In genomic region chr3:88567892-88568291, GRCm38 (mm10) we compare ENCODE assay signal across 23 mouse cellular contexts. TPM values are rescaled to one million over a fixed set of nuclear protein-coding genes. Genes with fewer than 3 reads are reported as not detected.
A peak's percentile ranks its signal among the peaks of the same experiment; 100 is the strongest.
DNase-seq lines count a peak whose midpoint lies in the region; ATAC-seq and TF ChIP-seq lines count a peak whose summit lies in the region.
"Had no signal": no experiment of that assay in that cellular context is flagged by ENCODE, and none has a peak within 500 bp of the region (broad histone marks: within the 10 kb centered on the region; RNA-seq: fewer than 3 reads in every experiment).

No protein-coding gene starts in this region.

- 84% methylated on average over 6 of the region's 6 CpGs for WGBS in lung, embryonic 14.5 days
- 64% methylated on average over 6 of the region's 6 CpGs for WGBS in lung, adult 2 months
- WGBS in liver, embryonic 16.5 days (ENCODE audit: insufficient replicate concordance), result 79% methylated on average over 6 of the region's 6 CpGs

- H3K36me3 ChIP-seq in lung, embryonic 14.5 days (ENCODE audit: insufficient read depth), result peaks cover 73% of the 10 kb centered on the region
- peaks cover 32% of the 10 kb centered on the region for H3K36me3 ChIP-seq in liver, embryonic 16.5 days (ENCODE audit: control insufficient read depth, insufficient read depth)

- H3K9me3 ChIP-seq in lung, embryonic 14.5 days (ENCODE audit: low read depth, low read length), result no peaks in the 10 kb centered on the region
- H3K9me3 ChIP-seq in liver, embryonic 16.5 days (replicated peaks; ENCODE audit: control insufficient read depth, low read length), result no peaks in the 10 kb centered on the region
- H3K9me3 ChIP-seq: embryonic facial prominence, embryonic 15.5 days; forebrain, embryonic 10.5 days; heart, embryonic 10.5 days; hindbrain, embryonic 15.5 days; midbrain, embryonic 10.5 days; neural tube, embryonic 12.5 days; stomach, embryonic 15.5 days had no signal

- no peak overlapping the region for H3K4me2 ChIP-seq in lung, embryonic 14.5 days
- no peak overlapping the region for H3K4me2 ChIP-seq in liver, embryonic 16.5 days (ENCODE audit: low read depth, low read length)
- H3K4me2 ChIP-seq: embryonic facial prominence, embryonic 15.5 days; hindbrain, embryonic 15.5 days; neural tube, embryonic 12.5 days; stomach, embryonic 15.5 days had no signal

- peak; percentile 61 for DNase-seq in adrenal gland, adult 2 months
- DNase-seq in adrenal gland, adult 18-20 months (ENCODE audit: low spot score in 2 of 2), result no peak
- DNase-seq in lung, embryonic 14.5 days, result peak; percentile 17
- no peak for DNase-seq in lung, adult 2 months
- no peak for DNase-seq in c-Kit-positive CD71-positive TER-119-positive erythroid progenitor cells, embryonic 14.5 days (ENCODE audit: low spot score)
- DNase-seq in thymus, postnatal 25 days, result no peak
- DNase-seq: adrenal gland, adult 8-10 months; cerebellum, postnatal 10 days; gastrocnemius, postnatal 25 days; heart, postnatal 36 days; kidney, adult 18-20 months; kidney, postnatal 25 days had no signal

- H3K4me3 ChIP-seq in lung, embryonic 14.5 days (ENCODE audit: low read depth, low read length), result no peak overlapping the region
- no peak overlapping the region for H3K4me3 ChIP-seq in lung, adult 2 months (replicated peaks; ENCODE audit: extremely low read depth, low read depth, low read length)
- H3K4me3 ChIP-seq in brown adipose tissue, adult 24 weeks (ENCODE audit: insufficient read depth, low read depth, low read length), result no peak overlapping the region
- H3K4me3 ChIP-seq in liver, embryonic 16.5 days (ENCODE audit: low read depth, low read length), result no peak overlapping the region
- H3K4me3 ChIP-seq: embryonic facial prominence, embryonic 15.5 days; forebrain, embryonic 10.5 days; heart, embryonic 10.5 days; hindbrain, embryonic 15.5 days; left cerebral cortex, adult 2 months; midbrain, embryonic 10.5 days; neural tube, embryonic 12.5 days; stomach, embryonic 15.5 days had no signal

- no peak for TF ChIP-seq CTCF in lung, embryonic 14.5 days (IDR thresholded peaks at IDR 0.05; ENCODE audit: low read depth)
- TF ChIP-seq CTCF in lung, adult 2 months (IDR thresholded peaks at IDR 0.05; ENCODE audit: insufficient read depth, low read length), result no peak

- H3K4me1 ChIP-seq in lung, embryonic 14.5 days (ENCODE audit: insufficient read depth), result no peaks in the 10 kb centered on the region
- no peaks in the 10 kb centered on the region for H3K4me1 ChIP-seq in lung, adult 2 months (ENCODE audit: control insufficient read depth, insufficient read depth, low read length)
- peaks cover 15% of the 10 kb centered on the region for H3K4me1 ChIP-seq in brown adipose tissue, adult 24 weeks (ENCODE audit: control insufficient read depth, insufficient read depth, insufficient read length, low read length)
- peaks cover 15% of the 10 kb centered on the region; the same call in 1 of the 2 replicates for H3K4me1 ChIP-seq in liver, embryonic 16.5 days (ENCODE audit: control insufficient read depth, low read depth, low read length)
- H3K4me1 ChIP-seq: embryonic facial prominence, embryonic 15.5 days; forebrain, embryonic 10.5 days; heart, embryonic 10.5 days; hindbrain, embryonic 15.5 days; neural tube, embryonic 12.5 days; stomach, embryonic 15.5 days had no signal

- no peaks in the 10 kb centered on the region for H3K27me3 ChIP-seq in lung, embryonic 14.5 days (ENCODE audit: insufficient read depth, low read length)
- no peaks in the 10 kb centered on the region for H3K27me3 ChIP-seq in liver, embryonic 16.5 days (ENCODE audit: control insufficient read depth, insufficient read depth, low read depth, low read length)
- H3K27me3 ChIP-seq: embryonic facial prominence, embryonic 15.5 days; hindbrain, embryonic 15.5 days; neural tube, embryonic 12.5 days; stomach, embryonic 15.5 days had no signal

- H3K27ac ChIP-seq in lung, embryonic 14.5 days (ENCODE audit: low read depth), result no peak overlapping the region
- H3K27ac ChIP-seq in brown adipose tissue, adult 24 weeks (replicated peaks; ENCODE audit: low read depth, low read length), result peak overlapping the region; percentile 93
- H3K27ac ChIP-seq in liver, embryonic 16.5 days (ENCODE audit: low read length), result peak overlapping the region; percentile 79
- H3K27ac ChIP-seq: embryonic facial prominence, embryonic 15.5 days; forebrain, embryonic 10.5 days; heart, embryonic 10.5 days; hindbrain, embryonic 15.5 days; left cerebral cortex, adult 2 months; midbrain, embryonic 10.5 days; neural tube, embryonic 12.5 days; stomach, embryonic 15.5 days had no signal

- no peak for ATAC-seq in lung, embryonic 14.5 days (ENCODE audit: insufficient read depth)
- ATAC-seq in liver, embryonic 16.5 days (ENCODE audit: low read depth), result no peak

- no peak overlapping the region for H3K9ac ChIP-seq in lung, embryonic 14.5 days
- H3K9ac ChIP-seq in liver, embryonic 16.5 days (ENCODE audit: low read depth, low read length), result no peak overlapping the region
- H3K9ac ChIP-seq: embryonic facial prominence, embryonic 15.5 days; hindbrain, embryonic 15.5 days; neural tube, embryonic 12.5 days; stomach, embryonic 15.5 days had no signal

- TF ChIP-seq POLR2A in lung, adult 2 months (IDR thresholded peaks at IDR 0.05; ENCODE audit: borderline replicate concordance, extremely low read depth, low read depth, low read length), result no peak

RNA-seq across cellular contexts. Expression of gene Ssr2, which starts 7.8 kb away (rescaled TPM):
- 100 to 1,000 TPM; 178 to 218 TPM for total RNA-seq in adrenal gland, adult 2 months (2021)
- 110 and 151 TPM in 2 replicates for polyA plus RNA-seq in adrenal gland, adult 2 months (2012; rRNA removed)
- total RNA-seq in adrenal gland, adult 18-20 months (2021), result 100 to 1,000 TPM; 145 to 198 TPM
- polyA plus RNA-seq in lung, embryonic 14.5 days (2014; fragmentation: Nextera tagmentation; extraction: Ambion mirVana), result 278 and 285 TPM in 2 replicates
- polyA plus RNA-seq in lung, adult 2 months (2012; rRNA removed), result 139 and 188 TPM in 2 replicates
- 84.2 and 89.0 TPM in 2 replicates for polyA plus RNA-seq in brown adipose tissue, adult 24 weeks (2012; ENCODE audit: insufficient read depth, insufficient read length, missing spikeins)
- 171 and 190 TPM in 2 replicates for polyA plus RNA-seq in liver, embryonic 16.5 days (2015; fragmentation: Nextera tagmentation; extraction: Ambion mirVana)

RNA-seq across cellular contexts. Expression of gene Ubqln4, which starts 14.3 kb away (rescaled TPM):
- 100 to 1,000 TPM in 1 of 2 experiments, 10 to 100 TPM in 1; 61.1 to 100 TPM for total RNA-seq in adrenal gland, adult 2 months (2021)
- polyA plus RNA-seq in adrenal gland, adult 2 months (2012; rRNA removed), result 77.9 and 96.2 TPM in 2 replicates
- total RNA-seq in adrenal gland, adult 18-20 months (2021), result 10 to 100 TPM; 72.9 to 96.6 TPM
- 64.9 and 68.5 TPM in 2 replicates for polyA plus RNA-seq in lung, embryonic 14.5 days (2014; fragmentation: Nextera tagmentation; extraction: Ambion mirVana)
- 47.0 and 52.6 TPM in 2 replicates for polyA plus RNA-seq in lung, adult 2 months (2012; rRNA removed)
- polyA plus RNA-seq in brown adipose tissue, adult 24 weeks (2012; ENCODE audit: insufficient read depth, insufficient read length, missing spikeins), result 36.6 and 42.2 TPM in 2 replicates
- 14.8 and 16.4 TPM in 2 replicates for polyA plus RNA-seq in liver, embryonic 16.5 days (2015; fragmentation: Nextera tagmentation; extraction: Ambion mirVana)

RNA-seq across cellular contexts. Expression of gene Lamtor2, which starts 15.0 kb away (rescaled TPM):
- 100 to 1,000 TPM; 153 to 154 TPM for total RNA-seq in adrenal gland, adult 2 months (2021)
- 107 and 117 TPM in 2 replicates for polyA plus RNA-seq in adrenal gland, adult 2 months (2012; rRNA removed)
- total RNA-seq in adrenal gland, adult 18-20 months (2021), result 100 to 1,000 TPM; 156 to 164 TPM
- polyA plus RNA-seq in lung, embryonic 14.5 days (2014; fragmentation: Nextera tagmentation; extraction: Ambion mirVana), result 77.6 and 93.9 TPM in 2 replicates
- polyA plus RNA-seq in lung, adult 2 months (2012; rRNA removed), result 116 and 135 TPM in 2 replicates
- 209 and 224 TPM in 2 replicates for polyA plus RNA-seq in brown adipose tissue, adult 24 weeks (2012; ENCODE audit: insufficient read depth, insufficient read length, missing spikeins)
- polyA plus RNA-seq in liver, embryonic 16.5 days (2015; fragmentation: Nextera tagmentation; extraction: Ambion mirVana), result 98.6 and 107 TPM in 2 replicates

RNA-seq across cellular contexts. Expression of gene Rab25, which starts 19.8 kb away (rescaled TPM):
- total RNA-seq in adrenal gland, adult 2 months (2021), result not detected
- polyA plus RNA-seq in adrenal gland, adult 2 months (2012; rRNA removed), result 0.09 and 0.10 TPM in 2 replicates
- not detected for total RNA-seq in adrenal gland, adult 18-20 months (2021)
- 21.3 and 22.1 TPM in 2 replicates for polyA plus RNA-seq in lung, embryonic 14.5 days (2014; fragmentation: Nextera tagmentation; extraction: Ambion mirVana)
- polyA plus RNA-seq in lung, adult 2 months (2012; rRNA removed), result 53.0 and 105 TPM in 2 replicates
- polyA plus RNA-seq in brown adipose tissue, adult 24 weeks (2012; ENCODE audit: insufficient read depth, insufficient read length, missing spikeins), result not detected in 2 replicates
- 0.32 and 1.1 TPM in 2 replicates for polyA plus RNA-seq in liver, embryonic 16.5 days (2015; fragmentation: Nextera tagmentation; extraction: Ambion mirVana)
- total RNA-seq: adrenal gland, adult 8-10 months; gastrocnemius, postnatal 25 days; heart, postnatal 36 days; left cerebral cortex, adult 2 months; monocyte, adult 5-6 weeks had no signal

RNA-seq across cellular contexts. Expression of gene Mex3a, which starts 35.7 kb away (rescaled TPM):
- 1 to 10 TPM; 2.3 to 3.2 TPM for total RNA-seq in adrenal gland, adult 2 months (2021)
- 1.7 and 2.1 TPM in 2 replicates for polyA plus RNA-seq in adrenal gland, adult 2 months (2012; rRNA removed)
- 1 to 10 TPM; 2.6 to 3.3 TPM for total RNA-seq in adrenal gland, adult 18-20 months (2021)
- polyA plus RNA-seq in lung, embryonic 14.5 days (2014; fragmentation: Nextera tagmentation; extraction: Ambion mirVana), result 25.0 and 25.4 TPM in 2 replicates
- polyA plus RNA-seq in lung, adult 2 months (2012; rRNA removed), result 0.53 and 0.84 TPM in 2 replicates
- 0.16 and 0.21 TPM in 2 replicates for polyA plus RNA-seq in brown adipose tissue, adult 24 weeks (2012; ENCODE audit: insufficient read depth, insufficient read length, missing spikeins)
- 0.44 and 0.53 TPM in 2 replicates for polyA plus RNA-seq in liver, embryonic 16.5 days (2015; fragmentation: Nextera tagmentation; extraction: Ambion mirVana)

Comparison
In these comparisons a context has a peak if more than half of its experiments do, and no peak if none do; other contexts are left out.
1. DNase-seq: peak in adrenal gland, adult 2 months (single experiment) and lung, embryonic 14.5 days (single experiment); none in adrenal gland, adult 18-20 months (0 of 2), lung, adult 2 months (single experiment), c-Kit-positive CD71-positive TER-119-positive erythroid progenitor cells, embryonic 14.5 days (single experiment) and thymus, postnatal 25 days (single experiment).